Comparison of ENCODE assay signal across 22 mouse cellular contexts in the genomic region with DNA sequence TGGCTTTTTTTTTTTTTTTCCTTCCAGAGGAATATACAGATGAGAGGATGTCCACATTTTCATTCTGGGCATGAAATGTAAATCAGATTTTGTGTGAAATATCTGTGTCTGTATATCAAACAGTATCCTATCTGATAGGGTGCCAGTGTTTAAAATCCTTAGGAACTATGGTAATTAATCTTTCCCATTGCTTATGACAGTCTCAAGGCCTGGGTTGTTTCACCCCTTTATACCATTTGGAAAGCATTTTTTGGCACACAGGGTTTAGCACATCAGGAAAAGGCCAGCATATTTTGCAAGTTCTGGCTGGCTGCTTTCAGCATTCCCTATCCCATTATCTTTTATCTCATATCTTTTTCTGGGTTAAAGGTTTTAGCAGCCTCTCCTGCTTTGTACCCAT.
DNase-seq lines count a peak whose midpoint lies in the region; ATAC-seq and TF ChIP-seq lines count a peak whose summit lies in the region.
"Had no signal": no experiment of that assay in that cellular context is flagged by ENCODE, and none has a peak within 500 bp of the region (broad histone marks: within the 10 kb centered on the region; RNA-seq: fewer than 3 reads in every experiment).

No protein-coding gene starts in this region.

- H3K9me3 ChIP-seq in embryonic facial prominence, embryonic 14.5 days (ENCODE audit: control insufficient read depth, low read length), result no peaks in the 10 kb centered on the region
- H3K9me3 ChIP-seq in embryonic facial prominence, embryonic 10.5 days, result no peaks in the 10 kb centered on the region
- no peaks in the 10 kb centered on the region for H3K9me3 ChIP-seq in lung, embryonic 14.5 days (ENCODE audit: low read depth, low read length)
- no peaks in the 10 kb centered on the region for H3K9me3 ChIP-seq in midbrain, embryonic 13.5 days
- H3K9me3 ChIP-seq in kidney, embryonic 14.5 days (ENCODE audit: control insufficient read depth, low read length), result no peaks in the 10 kb centered on the region
- H3K9me3 ChIP-seq: embryonic facial prominence, embryonic 13.5 days; forebrain, embryonic 13.5 days; limb, embryonic 13.5 days; liver, embryonic 13.5 days; lung, embryonic 15.5 days had no signal

- no peaks in the 10 kb centered on the region for H3K27me3 ChIP-seq in embryonic facial prominence, embryonic 14.5 days (replicated peaks; ENCODE audit: control insufficient read depth, insufficient read depth, low read length)
- no peaks in the 10 kb centered on the region for H3K27me3 ChIP-seq in embryonic facial prominence, embryonic 10.5 days (replicated peaks; ENCODE audit: low read depth, poor library complexity, severe bottlenecking)
- H3K27me3 ChIP-seq in lung, embryonic 14.5 days (ENCODE audit: insufficient read depth, low read length), result no peaks in the 10 kb centered on the region
- H3K27me3 ChIP-seq in midbrain, embryonic 13.5 days, result no peaks in the 10 kb centered on the region
- H3K27me3 ChIP-seq in kidney, embryonic 14.5 days (ENCODE audit: control insufficient read depth, insufficient read depth, low read length), result no peaks in the 10 kb centered on the region
- H3K27me3 ChIP-seq: embryonic facial prominence, embryonic 13.5 days; forebrain, embryonic 13.5 days; limb, embryonic 13.5 days; liver, embryonic 13.5 days; lung, embryonic 15.5 days; megakaryocyte, embryonic 14.5 days had no signal

- 0 out of 2 replicates have a peak, but pooled peaks cover 6% of the 10 kb centered on the region for H3K4me1 ChIP-seq in embryonic facial prominence, embryonic 14.5 days (ENCODE audit: control insufficient read depth, insufficient read depth, low read length)
- H3K4me1 ChIP-seq in embryonic facial prominence, embryonic 10.5 days, result 0 out of 2 replicates have a peak, but pooled peaks cover 4% of the 10 kb centered on the region
- H3K4me1 ChIP-seq in lung, embryonic 14.5 days (ENCODE audit: insufficient read depth), result no peaks in the 10 kb centered on the region
- peaks cover 13% of the 10 kb centered on the region for H3K4me1 ChIP-seq in midbrain, embryonic 13.5 days (replicated peaks)
- no peaks in the 10 kb centered on the region for H3K4me1 ChIP-seq in kidney, embryonic 14.5 days (ENCODE audit: control insufficient read depth, insufficient read depth, low read length)
- H3K4me1 ChIP-seq: limb, embryonic 13.5 days; liver, embryonic 13.5 days; lung, embryonic 15.5 days; megakaryocyte, embryonic 14.5 days had no signal

- no peak for ATAC-seq in embryonic facial prominence, embryonic 14.5 days (ENCODE audit: low read depth)
- no peak for ATAC-seq in lung, embryonic 14.5 days (ENCODE audit: insufficient read depth)
- peak; percentile 20; the same call in 1 of the 2 replicates for ATAC-seq in midbrain, embryonic 13.5 days
- ATAC-seq in kidney, embryonic 14.5 days (ENCODE audit: low FRiP score, low TSS enrichment), result no peak
- ATAC-seq: inflammation-experienced regulatory T-cells, adult 6 months had no signal

- no peak for TF ChIP-seq CTCF in lung, embryonic 14.5 days (IDR thresholded peaks at IDR 0.05; ENCODE audit: low read depth)

- no peak overlapping the region for H3K4me2 ChIP-seq in embryonic facial prominence, embryonic 14.5 days (ENCODE audit: low read depth, low read length)
- H3K4me2 ChIP-seq in lung, embryonic 14.5 days, result no peak overlapping the region
- no peak overlapping the region for H3K4me2 ChIP-seq in midbrain, embryonic 13.5 days (replicated peaks)
- no peak overlapping the region for H3K4me2 ChIP-seq in kidney, embryonic 14.5 days (replicated peaks; ENCODE audit: low read depth, low read length)
- H3K4me2 ChIP-seq: embryonic facial prominence, embryonic 13.5 days; forebrain, embryonic 13.5 days; limb, embryonic 13.5 days; liver, embryonic 13.5 days; lung, embryonic 15.5 days had no signal

- no peak overlapping the region for H3K9ac ChIP-seq in embryonic facial prominence, embryonic 14.5 days (ENCODE audit: low read depth, low read length)
- H3K9ac ChIP-seq in lung, embryonic 14.5 days, result no peak overlapping the region
- no peak overlapping the region for H3K9ac ChIP-seq in midbrain, embryonic 13.5 days (replicated peaks)
- H3K9ac ChIP-seq in kidney, embryonic 14.5 days (ENCODE audit: low read depth, low read length), result no peak overlapping the region
- H3K9ac ChIP-seq: embryonic facial prominence, embryonic 13.5 days; forebrain, embryonic 13.5 days; limb, embryonic 13.5 days; liver, embryonic 13.5 days; lung, embryonic 15.5 days had no signal

- peak; percentile 31 for DNase-seq in embryonic facial prominence, embryonic 14.5 days (ENCODE audit: low spot score)
- no peak for DNase-seq in embryonic facial prominence, embryonic 10.5 days (ENCODE audit: low spot score)
- peak; percentile 5 for DNase-seq in lung, embryonic 14.5 days
- no peak for DNase-seq in lung, adult 18-20 months
- no peak for DNase-seq in urinary bladder, postnatal 10 days (ENCODE audit: low spot score)
- DNase-seq: adrenal gland, postnatal 14 days; cerebellum, adult 2 months; cerebellum, postnatal 25 days; heart, postnatal 4 days; kidney, postnatal 4 days; liver, embryonic 13.5 days; lung, postnatal 36 days; thymus, postnatal 25 days had no signal

- no peak overlapping the region for H3K27ac ChIP-seq in embryonic facial prominence, embryonic 14.5 days (replicated peaks; ENCODE audit: low read depth, low read length)
- no peak overlapping the region for H3K27ac ChIP-seq in embryonic facial prominence, embryonic 10.5 days (replicated peaks)
- no peak overlapping the region for H3K27ac ChIP-seq in lung, embryonic 14.5 days (ENCODE audit: low read depth)
- peak overlapping the region; percentile 44 for H3K27ac ChIP-seq in midbrain, embryonic 13.5 days
- H3K27ac ChIP-seq in kidney, embryonic 14.5 days (ENCODE audit: low read depth, low read length), result no peak overlapping the region
- H3K27ac ChIP-seq: embryonic facial prominence, embryonic 13.5 days; forebrain, embryonic 13.5 days; limb, embryonic 13.5 days; liver, embryonic 13.5 days; lung, embryonic 15.5 days had no signal

- H3K36me3 ChIP-seq in embryonic facial prominence, embryonic 14.5 days (ENCODE audit: control insufficient read depth, insufficient read depth, low read length), result no peaks in the 10 kb centered on the region
- no peaks in the 10 kb centered on the region for H3K36me3 ChIP-seq in embryonic facial prominence, embryonic 10.5 days (replicated peaks)
- no peaks in the 10 kb centered on the region for H3K36me3 ChIP-seq in lung, embryonic 14.5 days (ENCODE audit: insufficient read depth)
- no peaks in the 10 kb centered on the region for H3K36me3 ChIP-seq in midbrain, embryonic 13.5 days
- H3K36me3 ChIP-seq in kidney, embryonic 14.5 days (ENCODE audit: control insufficient read depth, insufficient read depth, low read length), result no peaks in the 10 kb centered on the region
- H3K36me3 ChIP-seq: embryonic facial prominence, embryonic 13.5 days; limb, embryonic 13.5 days; liver, embryonic 13.5 days; lung, embryonic 15.5 days had no signal

- no peak overlapping the region for H3K4me3 ChIP-seq in embryonic facial prominence, embryonic 14.5 days (ENCODE audit: low read depth, low read length)
- no peak overlapping the region for H3K4me3 ChIP-seq in embryonic facial prominence, embryonic 10.5 days
- no peak overlapping the region for H3K4me3 ChIP-seq in lung, embryonic 14.5 days (ENCODE audit: low read depth, low read length)
- no peak overlapping the region for H3K4me3 ChIP-seq in midbrain, embryonic 13.5 days (replicated peaks)
- no peak overlapping the region for H3K4me3 ChIP-seq in kidney, embryonic 14.5 days (ENCODE audit: low read length)
- H3K4me3 ChIP-seq: embryonic facial prominence, embryonic 13.5 days; forebrain, embryonic 13.5 days; limb, embryonic 13.5 days; liver, embryonic 13.5 days; lung, embryonic 15.5 days; megakaryocyte, embryonic 14.5 days; myocyte had no signal

Comparison
In these comparisons a context has a peak if more than half of its experiments do, and no peak if none do; other contexts are left out.
1. DNase-seq: peak in embryonic facial prominence, embryonic 14.5 days (single experiment) and lung, embryonic 14.5 days (single experiment); none in embryonic facial prominence, embryonic 10.5 days (single experiment), lung, adult 18-20 months (0 of 2) and urinary bladder, postnatal 10 days (single experiment).